Mouse (Mus musculus) fibroblast of lung, adult 2 months (primary cell): ENCODE results near the gene Cdh5.

Experiments used
- DNase-seq: peaks from one replicate; pipeline ENCODE4 v3.0.0-alpha.2; 2011; ENCODE audit warnings: low read depth

Gene Cdh5

GRCm38 (mm10) chr8:104134521-104134920 is 33.1 kb downstream of the Cdh5 start:
- no peak for DNase-seq

- no peak for DNase-seq
Measured at GRCm38 (mm10) chr8:104136277-104136676, 34.9 kb downstream of the Cdh5 start.

DNA sequence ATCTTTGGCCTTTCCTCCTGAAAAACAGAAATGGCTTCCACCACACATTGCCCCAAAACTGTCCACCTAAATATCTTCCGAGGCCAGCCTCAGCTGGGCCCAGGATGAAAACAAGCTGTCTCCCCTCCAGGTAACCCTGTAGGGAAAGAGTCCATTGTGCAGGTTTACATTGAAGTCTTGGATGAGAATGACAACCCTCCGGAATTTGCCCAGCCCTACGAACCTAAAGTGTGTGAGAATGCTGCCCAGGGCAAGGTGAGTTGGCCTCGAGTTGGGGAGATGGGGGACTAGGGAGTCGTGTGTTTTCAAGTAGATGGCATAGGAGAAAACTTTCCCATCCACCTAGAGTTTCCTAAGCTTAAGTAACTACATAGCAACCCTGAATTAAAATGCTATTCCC is 36.2 kb downstream of the Cdh5 start:
- DNase-seq = no peak

DNA sequence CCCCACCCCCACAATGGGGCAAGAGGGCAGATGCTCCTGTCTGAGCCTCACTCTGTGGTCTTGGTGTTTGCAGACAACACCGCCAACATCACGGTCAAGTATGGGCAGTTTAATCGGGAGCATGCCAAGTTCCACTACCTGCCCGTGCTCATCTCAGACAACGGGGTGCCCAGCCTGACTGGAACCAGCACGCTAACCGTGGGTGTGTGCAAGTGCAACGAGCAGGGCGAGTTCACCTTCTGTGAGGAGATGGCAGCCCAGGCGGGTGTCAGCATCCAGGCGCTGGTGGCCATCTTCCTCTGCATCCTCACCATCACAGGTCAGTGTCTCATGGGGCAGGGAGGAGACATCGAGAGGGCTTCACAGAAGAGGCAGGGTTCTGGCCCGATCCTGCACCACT is 39.2 kb downstream of the Cdh5 start:
- DNase-seq = no peak

DNA sequence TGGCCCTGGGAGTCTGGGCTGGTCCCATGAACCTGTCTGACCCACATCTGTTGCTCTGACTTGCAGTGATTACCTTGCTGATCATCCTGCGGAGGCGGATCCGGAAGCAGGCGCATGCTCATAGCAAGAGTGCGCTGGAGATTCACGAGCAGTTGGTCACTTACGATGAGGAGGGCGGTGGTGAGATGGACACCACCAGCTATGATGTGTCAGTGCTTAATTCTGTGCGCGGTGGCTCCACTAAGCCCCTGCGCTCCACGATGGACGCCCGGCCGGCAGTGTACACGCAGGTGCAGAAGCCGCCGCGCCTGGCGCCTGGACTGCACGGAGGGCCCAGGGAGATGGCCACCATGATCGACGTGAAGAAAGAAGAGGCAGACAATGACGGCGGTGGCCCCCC is 41.0 kb downstream of the Cdh5 start:
- no peak for DNase-seq

- no peak for DNase-seq
Measured at GRCm38 (mm10) chr8:104143379-104143778, 42.0 kb downstream of the Cdh5 start.

DNA sequence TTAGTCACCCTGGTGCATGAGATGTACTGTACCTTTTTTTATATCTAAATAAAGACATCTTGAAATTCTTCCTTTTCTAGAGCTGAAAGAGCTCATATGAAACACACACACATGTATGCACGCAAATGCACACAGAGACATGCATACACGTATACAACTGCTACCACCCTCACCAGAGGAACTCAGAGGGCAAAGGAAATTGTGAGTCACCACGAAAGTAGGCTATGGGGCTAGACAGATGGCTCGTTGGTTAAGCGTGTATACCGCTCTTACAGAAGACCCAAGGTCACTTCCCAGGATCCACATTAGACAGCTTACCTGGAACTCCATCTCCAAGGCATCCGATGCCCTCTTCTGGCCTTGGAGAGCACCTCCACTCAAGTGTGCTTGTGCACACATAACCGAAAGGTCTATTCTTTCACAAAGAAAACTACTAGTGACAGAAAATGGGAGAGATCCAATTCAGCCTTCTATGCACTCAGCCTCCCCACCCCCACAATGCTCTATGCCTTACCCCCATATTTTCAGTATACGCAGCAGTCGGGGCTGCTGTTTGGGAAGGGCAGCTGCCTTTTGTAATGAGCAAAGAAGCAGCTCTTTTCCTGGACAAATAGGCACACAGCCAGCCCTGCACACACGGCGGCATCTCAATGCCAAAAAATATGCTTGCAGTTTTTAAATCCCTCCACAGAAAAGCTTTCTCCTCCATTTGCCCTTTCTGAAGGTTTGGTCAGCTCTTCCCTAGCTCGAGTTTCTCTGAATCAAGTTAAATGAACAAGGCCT is 43.2 kb downstream of the Cdh5 start:
- no peak for DNase-seq

DNA sequence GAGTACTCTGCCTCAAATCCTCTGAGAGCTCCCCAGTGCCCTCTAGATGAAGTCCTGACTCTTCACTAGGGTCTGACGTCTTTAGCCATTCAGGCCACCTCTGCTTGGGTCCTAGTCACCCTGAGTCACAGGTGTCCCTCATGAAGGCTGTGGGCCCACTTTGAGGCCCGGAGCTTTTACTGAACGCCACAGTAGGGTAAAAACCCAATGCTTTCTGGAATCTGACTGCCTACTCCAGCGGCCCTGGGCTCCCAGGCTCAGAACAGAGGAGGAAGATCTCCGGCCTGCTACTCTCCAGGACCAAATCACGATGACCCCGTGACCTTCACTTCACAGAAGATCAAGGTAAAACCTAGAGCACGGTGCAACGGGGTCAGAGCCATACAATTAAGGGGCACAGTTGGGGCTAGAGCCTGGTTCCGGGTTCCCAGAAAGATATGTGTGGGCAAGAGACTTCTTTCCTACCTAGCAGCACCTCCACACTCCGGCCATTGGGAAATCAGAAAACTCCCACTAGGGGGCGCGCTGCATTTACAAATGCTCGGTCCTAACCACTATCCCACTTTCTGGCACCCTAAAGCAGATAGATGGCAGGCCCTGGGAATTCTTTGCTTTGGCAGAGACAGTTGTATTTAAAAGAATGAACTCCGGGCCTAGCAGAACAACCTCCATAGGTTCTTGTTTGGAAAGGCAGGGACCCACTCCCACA is 44.7 kb downstream of the Cdh5 start:
- peak; percentile 22 for DNase-seq

GRCm38 (mm10) chr8:104146717-104147494 is 45.5 kb downstream of the Cdh5 start:
- no peak for DNase-seq

DNA sequence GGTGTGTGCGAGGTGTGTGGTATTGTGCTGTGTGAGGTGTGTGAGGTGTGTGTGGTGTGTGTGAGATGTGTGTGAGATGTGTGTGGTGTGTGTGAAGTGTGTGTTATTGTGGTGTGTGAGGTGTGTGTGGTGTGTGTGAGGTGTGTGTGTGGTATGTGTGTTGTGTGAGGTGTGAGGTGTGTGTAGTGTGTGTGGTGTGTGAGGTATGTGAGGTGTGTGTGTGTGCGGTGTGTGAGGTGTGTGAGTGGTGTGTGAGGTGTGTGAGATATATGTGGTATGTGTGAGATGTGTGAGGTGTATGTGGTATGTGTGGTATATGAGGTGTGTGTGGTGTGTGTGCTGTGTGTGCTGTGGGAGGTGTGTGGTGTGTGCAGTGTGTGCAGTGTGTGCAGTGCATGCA is 46.5 kb downstream of the Cdh5 start:
- no peak for DNase-seq

DNA sequence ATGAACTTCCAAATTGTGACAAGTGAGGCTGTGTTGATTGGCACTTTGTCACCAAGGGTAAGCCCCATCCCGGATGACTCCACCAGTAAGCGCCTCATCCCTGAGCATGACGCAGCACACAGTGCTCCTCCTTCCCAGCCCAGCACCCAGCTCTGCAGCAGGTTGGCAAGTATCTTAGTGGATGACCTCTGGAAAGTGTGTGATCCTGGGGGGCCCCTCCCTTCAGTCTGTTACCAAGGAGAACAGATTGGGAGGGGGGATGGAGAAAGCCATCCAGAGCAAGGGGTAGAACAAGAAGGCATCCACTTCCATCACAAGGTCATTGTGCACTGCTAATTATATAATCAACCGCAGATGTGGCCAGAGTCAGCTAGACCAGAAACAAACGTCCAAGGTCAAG is 59.3 kb downstream of the Cdh5 start:
- DNase-seq = no peak

DNA sequence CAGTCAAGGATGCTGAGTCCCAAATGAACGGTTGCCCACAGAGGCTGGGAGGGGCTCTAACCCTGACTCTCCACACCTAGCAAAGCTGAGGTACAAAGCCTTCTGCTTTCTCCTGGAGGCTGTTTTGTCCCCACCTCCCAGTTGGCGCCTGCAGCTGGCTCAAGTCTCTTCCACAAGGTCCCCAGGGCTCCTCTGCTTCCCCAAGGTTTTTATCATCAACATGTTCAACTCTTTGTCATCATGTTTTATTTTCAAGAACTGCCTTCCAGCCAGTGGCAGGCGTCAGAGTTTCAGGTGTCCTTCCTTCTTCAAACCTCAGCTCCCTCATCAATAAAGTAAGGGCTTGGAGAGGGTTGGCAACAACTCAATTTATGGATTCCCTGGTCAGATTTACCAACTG is 68.0 kb downstream of the Cdh5 start:
- DNase-seq = no peak

DNA sequence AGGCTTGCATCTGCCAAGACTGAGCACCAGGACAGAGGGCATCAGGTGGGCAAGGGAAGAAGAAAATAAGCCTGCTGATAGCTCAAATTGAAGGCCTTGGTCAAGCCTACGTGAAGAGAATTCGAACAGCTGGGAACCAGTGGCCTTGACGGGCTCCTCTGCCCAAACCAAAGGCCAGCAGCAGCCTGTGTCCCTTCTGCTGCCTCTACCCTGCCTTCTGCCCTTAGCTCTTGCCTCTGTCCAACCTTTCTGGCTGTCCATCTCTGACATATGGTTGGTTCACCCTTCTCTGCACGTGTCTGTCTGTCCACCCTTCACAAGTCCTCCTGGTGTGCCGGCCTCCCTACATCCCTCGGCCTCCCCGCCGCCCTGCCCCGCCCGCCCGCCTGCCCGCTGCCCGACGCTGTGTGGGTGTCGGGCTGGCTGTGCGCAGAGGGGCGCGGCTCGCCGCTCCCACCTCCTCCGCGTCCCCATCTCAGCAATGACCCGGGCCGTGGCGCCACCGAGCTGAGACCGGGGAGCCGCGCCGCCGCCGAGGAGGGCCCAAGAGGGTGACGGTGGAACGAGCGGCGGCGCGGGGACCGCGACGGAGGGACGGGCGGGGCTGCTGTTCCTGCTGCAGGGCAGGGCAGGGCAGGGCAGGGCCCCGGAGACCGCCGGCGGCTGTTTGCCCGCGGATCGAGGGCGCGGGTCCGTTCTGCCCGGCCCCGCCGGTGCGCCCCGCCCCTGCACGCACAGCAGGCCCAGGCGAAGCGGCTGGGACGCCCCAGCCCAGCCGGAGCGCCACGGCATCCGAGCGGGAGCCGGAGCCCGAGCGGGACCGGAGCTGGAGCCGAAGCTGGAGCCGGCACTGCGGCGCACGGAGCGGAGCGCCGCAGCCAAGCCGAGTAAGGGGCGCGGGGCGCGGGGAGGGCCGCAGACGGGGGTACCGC is 69.0 kb downstream of the Cdh5 start, which contains the start of gene Bean1:
Gene Bean1, plus strand, starts transcription at position 325 of the 932 bp plus-strand sequence.
- DNase-seq = no peak

DNA sequence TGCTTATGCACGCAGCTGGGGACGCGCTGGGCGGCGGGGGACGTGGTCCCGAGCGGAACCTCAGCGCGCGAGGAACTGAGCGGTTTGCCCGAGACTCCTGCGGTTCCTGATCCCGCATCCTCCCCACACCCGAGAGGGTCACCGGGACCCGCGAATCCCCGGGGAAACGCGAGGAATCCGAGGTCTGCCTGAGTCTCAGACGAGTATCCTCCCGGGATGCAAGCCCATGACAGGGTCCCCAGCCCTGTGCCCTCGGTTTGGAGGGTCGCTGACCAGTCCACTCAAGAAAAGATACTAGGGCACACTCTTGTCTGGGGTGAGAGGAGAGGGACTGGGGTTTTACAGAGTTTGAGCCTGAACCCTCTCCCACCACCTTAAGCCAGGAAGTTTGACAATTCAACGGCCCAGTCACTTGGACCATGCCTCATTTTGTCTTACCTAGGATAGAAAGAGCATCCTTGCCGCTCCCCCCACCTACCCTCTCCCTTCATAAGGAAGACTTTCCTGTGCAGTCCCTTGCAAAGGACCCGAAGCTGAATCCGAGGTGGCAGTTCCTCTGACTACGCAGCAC is 69.7 kb downstream of the Cdh5 start:
- DNase-seq = no peak

DNA sequence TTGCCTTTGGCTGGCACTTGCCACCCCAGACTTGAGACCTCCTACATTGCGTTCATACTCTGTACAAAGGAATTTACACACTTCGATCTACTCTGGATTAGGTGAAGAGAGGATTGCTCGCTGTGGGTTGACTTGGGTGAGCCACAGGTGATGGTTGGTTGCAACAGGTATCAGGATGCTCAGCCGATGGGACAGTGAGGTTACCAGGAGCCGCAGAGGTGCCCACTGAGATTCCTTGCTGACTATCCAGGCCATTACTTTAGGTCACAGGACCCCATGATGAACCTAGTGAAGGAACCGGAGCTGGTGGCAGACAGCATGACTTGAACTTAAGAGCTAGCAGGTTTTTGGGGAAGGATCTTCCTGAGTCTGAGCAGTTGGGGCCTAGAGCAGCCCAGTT is 71.0 kb downstream of the Cdh5 start:
- no peak for DNase-seq

DNA sequence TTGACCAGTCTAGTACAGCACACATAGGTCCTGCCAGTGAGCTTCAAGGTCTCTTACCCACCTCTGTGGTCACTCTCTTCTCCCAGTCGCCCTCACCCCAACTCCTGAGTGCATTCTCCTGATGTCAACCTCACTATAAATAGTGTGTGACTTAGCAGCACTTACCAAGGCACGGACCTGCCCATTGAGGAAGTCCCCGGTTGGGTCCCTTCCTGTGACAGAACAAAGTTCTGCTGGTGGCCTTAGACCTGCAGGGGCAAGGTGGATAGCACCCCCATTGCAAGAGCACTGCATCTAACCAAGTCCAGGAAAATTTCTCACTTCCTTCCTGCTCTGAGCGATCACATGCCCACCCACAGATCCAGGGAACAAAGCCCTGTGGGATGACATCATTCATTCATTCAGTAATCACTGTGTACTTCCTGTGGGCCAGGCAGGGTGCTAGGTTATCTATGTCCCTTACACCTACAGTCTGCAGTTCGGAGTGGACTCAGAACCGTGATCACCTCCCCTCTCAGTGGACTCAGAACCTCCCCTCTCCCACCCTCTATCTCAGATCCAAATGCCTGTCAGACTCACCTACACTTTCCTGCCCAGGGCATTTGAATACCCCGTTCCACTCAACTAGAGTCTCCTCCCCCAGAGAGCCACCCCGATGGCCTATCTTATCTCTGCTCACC is 74.6 kb downstream of the Cdh5 start:
- no peak for DNase-seq

DNA sequence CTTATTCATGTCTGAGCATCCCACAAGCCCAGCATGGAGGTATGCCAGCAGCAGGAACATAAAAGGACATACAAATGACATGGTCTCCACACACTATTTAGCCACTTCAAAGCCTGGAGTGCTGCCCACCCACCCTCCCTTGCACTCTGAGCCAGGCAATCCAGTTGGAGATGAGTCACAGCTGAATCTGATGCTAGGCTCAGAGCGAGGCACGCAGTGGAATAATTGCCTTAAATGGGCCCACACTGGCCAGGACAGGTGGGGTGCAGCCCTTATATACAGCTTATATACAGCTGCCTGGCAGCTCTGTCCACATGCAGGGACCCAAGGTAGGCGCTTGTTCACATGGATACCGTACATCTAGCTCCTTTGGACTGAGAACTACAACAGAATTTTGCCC is 75.6 kb downstream of the Cdh5 start:
- no peak for DNase-seq

- no peak for DNase-seq
Measured at GRCm38 (mm10) chr8:104184905-104185304, 83.5 kb downstream of the Cdh5 start.

- DNase-seq = no peak
Measured at GRCm38 (mm10) chr8:104186827-104187226, 85.4 kb downstream of the Cdh5 start.

- DNase-seq = no peak
Measured at GRCm38 (mm10) chr8:104187622-104188021, 86.2 kb downstream of the Cdh5 start.

GRCm38 (mm10) chr8:104188459-104188858 is 87.0 kb downstream of the Cdh5 start:
- DNase-seq = no peak
